ENCODE assay signal across 24 mouse cellular contexts in the genomic region with DNA sequence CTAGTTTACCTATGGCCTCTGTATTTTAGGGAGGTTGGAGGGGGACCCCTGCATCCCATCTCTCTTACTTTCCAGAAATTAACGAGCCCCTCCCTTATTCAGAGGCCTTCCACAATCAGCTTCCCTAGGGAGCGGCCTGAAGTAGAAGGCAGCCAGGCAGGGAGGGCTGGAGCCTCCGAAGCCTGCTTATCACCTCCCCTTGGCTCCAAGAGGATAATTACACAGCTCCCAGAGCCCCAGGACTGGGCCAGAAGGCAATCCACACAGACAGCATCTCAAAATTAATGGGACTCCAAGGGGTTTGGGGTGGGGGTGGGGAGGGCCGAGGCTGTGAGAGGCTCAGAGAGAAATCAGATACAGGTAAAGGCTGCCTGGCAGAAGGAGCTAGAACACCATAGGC. TPM values are rescaled to one million over a fixed set of nuclear protein-coding genes. Genes with fewer than 3 reads are reported as not detected.
DNase-seq lines count a peak whose midpoint lies in the region; ATAC-seq and TF ChIP-seq lines count a peak whose summit lies in the region.
"Had no signal": no experiment of that assay in that cellular context is flagged by ENCODE, and none has a peak within 500 bp of the region (broad histone marks: within the 10 kb centered on the region; RNA-seq: fewer than 3 reads in every experiment).

No protein-coding gene starts in this region.

- H3K4me1 ChIP-seq in heart, embryonic 11.5 days (ENCODE audit: control insufficient read depth, insufficient read depth, low read length), result peaks cover 13% of the 10 kb centered on the region
- H3K4me1 ChIP-seq in ES-Bruce4 (ENCODE audit: control insufficient read depth, insufficient read depth, low read length), result peaks cover 16% of the 10 kb centered on the region
- H3K4me1 ChIP-seq in limb, embryonic 10.5 days, result peaks cover 30% of the 10 kb centered on the region
- peaks cover 11% of the 10 kb centered on the region; the same call in 1 of the 2 replicates for H3K4me1 ChIP-seq in midbrain, embryonic 16.5 days (ENCODE audit: control insufficient read depth, insufficient read depth, low read length)

- TF ChIP-seq POLR2A in ES-Bruce4 (IDR thresholded peaks at IDR 0.05; ENCODE audit: insufficient read depth, low read length), result no peak

- H3K4me3 ChIP-seq in heart, embryonic 11.5 days (ENCODE audit: low read depth, low read length), result no peak overlapping the region
- no peak overlapping the region for H3K4me3 ChIP-seq in ES-Bruce4 (ENCODE audit: low read depth, low read length)
- H3K4me3 ChIP-seq in limb, embryonic 10.5 days, result no peak overlapping the region
- H3K4me3 ChIP-seq in midbrain, embryonic 16.5 days (ENCODE audit: low read depth, low read length), result no peak overlapping the region
- H3K4me3 ChIP-seq: embryonic facial prominence, embryonic 13.5 days; forebrain, embryonic 13.5 days; layer of hippocampus, adult 2 months; myocyte had no signal

- H3K4me2 ChIP-seq in heart, embryonic 11.5 days, result no peak overlapping the region
- no peak overlapping the region for H3K4me2 ChIP-seq in midbrain, embryonic 16.5 days (ENCODE audit: low read length)
- H3K4me2 ChIP-seq: embryonic facial prominence, embryonic 13.5 days; forebrain, embryonic 13.5 days; lung, embryonic 14.5 days had no signal

- H3K27ac ChIP-seq in heart, embryonic 11.5 days (ENCODE audit: low read depth, low read length), result no peak overlapping the region
- H3K27ac ChIP-seq in ES-Bruce4 (ENCODE audit: insufficient read depth, low read length), result peak overlapping the region; percentile 82
- peak overlapping the region; percentile 39; the same call in 1 of the 2 replicates for H3K27ac ChIP-seq in limb, embryonic 10.5 days
- H3K27ac ChIP-seq in midbrain, embryonic 16.5 days (ENCODE audit: low read length), result no peak overlapping the region
- H3K27ac ChIP-seq: embryonic facial prominence, embryonic 13.5 days; forebrain, embryonic 13.5 days; layer of hippocampus, adult 2 months; macrophage had no signal

- no peaks in the 10 kb centered on the region for H3K36me3 ChIP-seq in heart, embryonic 11.5 days (ENCODE audit: control insufficient read depth, insufficient read depth, low read length)
- no peaks in the 10 kb centered on the region for H3K36me3 ChIP-seq in ES-Bruce4 (ENCODE audit: control insufficient read depth, insufficient read depth, low read length, poor library complexity, severe bottlenecking)
- no peaks in the 10 kb centered on the region for H3K36me3 ChIP-seq in limb, embryonic 10.5 days
- H3K36me3 ChIP-seq in midbrain, embryonic 16.5 days (ENCODE audit: control insufficient read depth, insufficient read depth, low read length), result no peaks in the 10 kb centered on the region
- H3K36me3 ChIP-seq: embryonic facial prominence, embryonic 13.5 days had no signal

- intact Hi-C loops in heart, postnatal 36 days (cut with DNase I), result loop anchor here (10.0 kb wide), 1 partner anchor 1179 kb away; no protein-coding TSS in a partner anchor

- H3K9ac ChIP-seq in heart, embryonic 11.5 days (ENCODE audit: low read depth, low read length), result no peak overlapping the region
- peak overlapping the region; percentile 52; the same call in 1 of the 2 replicates for H3K9ac ChIP-seq in ES-Bruce4 (ENCODE audit: low read depth, poor library complexity, severe bottlenecking)
- H3K9ac ChIP-seq in midbrain, embryonic 16.5 days (ENCODE audit: low read depth, low read length), result peak overlapping the region; percentile 3; the same call in 1 of the 2 replicates
- H3K9ac ChIP-seq: embryonic facial prominence, embryonic 13.5 days; forebrain, embryonic 13.5 days; lung, embryonic 14.5 days had no signal

- TF ChIP-seq CTCF in ES-Bruce4 (IDR thresholded peaks at IDR 0.05; ENCODE audit: low read depth, low read length), result no peak

- H3K27me3 ChIP-seq in heart, embryonic 11.5 days (ENCODE audit: control insufficient read depth, insufficient read depth, low read length), result no peaks in the 10 kb centered on the region; the same call in 1 of the 2 replicates
- no peaks in the 10 kb centered on the region for H3K27me3 ChIP-seq in ES-Bruce4 (ENCODE audit: control insufficient read depth, insufficient read depth, low read length, poor library complexity, severe bottlenecking)
- H3K27me3 ChIP-seq in limb, embryonic 10.5 days (ENCODE audit: low read depth, poor library complexity, severe bottlenecking), result peaks cover 13% of the 10 kb centered on the region; the same call in 1 of the 2 replicates
- no peaks in the 10 kb centered on the region for H3K27me3 ChIP-seq in midbrain, embryonic 16.5 days (ENCODE audit: control insufficient read depth, insufficient read depth, low read depth, low read length)
- H3K27me3 ChIP-seq: Patski had no signal

- TF ChIP-seq EP300 in ES-Bruce4 (IDR thresholded peaks at IDR 0.05; ENCODE audit: insufficient read depth, low read depth, low read length), result no peak

- DNase-seq in heart, postnatal 36 days, result no peak
- DNase-seq in limb, embryonic 10.5 days (ENCODE audit: low spot score), result no peak
- no peak for DNase-seq in adrenal gland, adult 8-10 months
- no peak for DNase-seq in adrenal gland, postnatal 36 days
- DNase-seq in kidney, adult 9 months, result no peak
- DNase-seq: cerebellum, adult 11 months; gastrocnemius, postnatal 36 days; kidney, adult 8-10 months; lung, embryonic 14.5 days; retina, postnatal 1 day; thymus, adult 2 months had no signal

- WGBS in heart, embryonic 11.5 days (ENCODE audit: insufficient replicate concordance), result 15% methylated on average over 4 of the region's 4 CpGs
- 8% methylated on average over 4 of the region's 4 CpGs for WGBS in limb, embryonic 10.5 days
- WGBS in midbrain, embryonic 16.5 days, result 12% methylated on average over 4 of the region's 4 CpGs

- 0 out of 2 replicates have a peak, but pooled peaks have one; percentile 5 for ATAC-seq in heart, embryonic 11.5 days (replicated peaks; ENCODE audit: insufficient number of reproducible peaks, low FRiP score, low TSS enrichment)
- no peak for ATAC-seq in midbrain, embryonic 16.5 days
- ATAC-seq: forebrain, embryonic 13.5 days; Patski had no signal

- H3K9me3 ChIP-seq in heart, embryonic 11.5 days (replicated peaks; ENCODE audit: control insufficient read depth, low read length), result no peaks in the 10 kb centered on the region
- H3K9me3 ChIP-seq in ES-Bruce4 (replicated peaks; ENCODE audit: control insufficient read depth, insufficient read depth, low read length, poor library complexity, severe bottlenecking), result no peaks in the 10 kb centered on the region
- no peaks in the 10 kb centered on the region for H3K9me3 ChIP-seq in limb, embryonic 10.5 days (replicated peaks)
- no peaks in the 10 kb centered on the region for H3K9me3 ChIP-seq in midbrain, embryonic 16.5 days (replicated peaks; ENCODE audit: control insufficient read depth, low read length, poor library complexity, severe bottlenecking)
- H3K9me3 ChIP-seq: embryonic facial prominence, embryonic 13.5 days; forebrain, embryonic 13.5 days had no signal

RNA-seq across cellular contexts. Expression of gene Gjb5, which starts 7.9 kb away (rescaled TPM):
- 0.45 and 0.70 TPM in 2 replicates for polyA plus RNA-seq in heart, embryonic 11.5 days (2014; fragmentation: Nextera tagmentation; extraction: Ambion mirVana)
- total RNA-seq in heart, postnatal 36 days (2021), result under 1 TPM; 0.24 to 0.61 TPM
- 15.9 and 16.5 TPM in 2 replicates for polyA plus RNA-seq in ES-Bruce4 (2011; ENCODE audit: insufficient read depth, insufficient read length, low read depth, missing spikeins)
- 1.6 and 1.7 TPM in 2 replicates for polyA plus RNA-seq in limb, embryonic 10.5 days (2016; fragmentation: Nextera tagmentation; extraction: Ambion mirVana)
- 0.18 TPM in 1 of 2 replicates, not detected in the other for polyA plus RNA-seq in midbrain, embryonic 16.5 days (2015; fragmentation: Nextera tagmentation; extraction: Ambion mirVana)
- under 1 TPM in 3 of 4 experiments, not detected in 1; 0.18 to 0.38 (median 0.21) TPM for total RNA-seq in adrenal gland, adult 8-10 months (2022)
- under 1 TPM; 0.36 to 0.40 TPM for total RNA-seq in adrenal gland, postnatal 36 days (2021)
- total RNA-seq: layer of hippocampus, adult 2 months; left cerebral cortex, adult 8-10 months; liver, adult 2 months had no signal
- polyA plus RNA-seq: forebrain, embryonic 13.5 days; liver, adult 2 months; macrophage had no signal

RNA-seq across cellular contexts. Expression of gene Gjb4, which starts 12.0 kb away (rescaled TPM):
- not detected in 2 replicates for polyA plus RNA-seq in heart, embryonic 11.5 days (2014; fragmentation: Nextera tagmentation; extraction: Ambion mirVana)
- total RNA-seq in heart, postnatal 36 days (2021), result not detected
- polyA plus RNA-seq in ES-Bruce4 (2011; ENCODE audit: insufficient read depth, insufficient read length, low read depth, missing spikeins), result 2.1 and 2.6 TPM in 2 replicates
- not detected in 2 replicates for polyA plus RNA-seq in limb, embryonic 10.5 days (2016; fragmentation: Nextera tagmentation; extraction: Ambion mirVana)
- polyA plus RNA-seq in midbrain, embryonic 16.5 days (2015; fragmentation: Nextera tagmentation; extraction: Ambion mirVana), result 0.13 and 0.14 TPM in 2 replicates
- total RNA-seq in adrenal gland, adult 8-10 months (2022), result not detected
- total RNA-seq in adrenal gland, postnatal 36 days (2021), result not detected
- total RNA-seq: CH12.LX; gastrocnemius, postnatal 36 days; layer of hippocampus, adult 2 months; left cerebral cortex, adult 8-10 months; liver, adult 2 months had no signal
- polyA plus RNA-seq: forebrain, embryonic 13.5 days; heart, embryonic 14.5 days; liver, adult 2 months; lung, embryonic 14.5 days; macrophage had no signal

RNA-seq across cellular contexts. Expression of gene Gjb3, which starts 35.2 kb away (rescaled TPM):
- 0.16 and 0.41 TPM in 2 replicates for polyA plus RNA-seq in heart, embryonic 11.5 days (2014; fragmentation: Nextera tagmentation; extraction: Ambion mirVana)
- total RNA-seq in heart, postnatal 36 days (2021), result under 1 TPM in 1 of 2 experiments, not detected in 1; 0.25 TPM
- 57.2 and 66.7 TPM in 2 replicates for polyA plus RNA-seq in ES-Bruce4 (2011; ENCODE audit: insufficient read depth, insufficient read length, low read depth, missing spikeins)
- 7.8 and 11.4 TPM in 2 replicates for polyA plus RNA-seq in limb, embryonic 10.5 days (2016; fragmentation: Nextera tagmentation; extraction: Ambion mirVana)
- polyA plus RNA-seq in midbrain, embryonic 16.5 days (2015; fragmentation: Nextera tagmentation; extraction: Ambion mirVana), result 0.11 and 0.55 TPM in 2 replicates
- total RNA-seq in adrenal gland, adult 8-10 months (2022), result not detected
- not detected for total RNA-seq in adrenal gland, postnatal 36 days (2021)
- total RNA-seq: CH12.LX; gastrocnemius, postnatal 36 days; left cerebral cortex, adult 8-10 months; liver, adult 2 months had no signal
- polyA plus RNA-seq: forebrain, embryonic 13.5 days; liver, adult 2 months; macrophage had no signal

RNA-seq across cellular contexts. Expression of gene Gja4, which starts 52.0 kb away (rescaled TPM):
- 40.6 and 41.5 TPM in 2 replicates for polyA plus RNA-seq in heart, embryonic 11.5 days (2014; fragmentation: Nextera tagmentation; extraction: Ambion mirVana)
- 10 to 100 TPM; 12.8 to 13.0 TPM for total RNA-seq in heart, postnatal 36 days (2021)
- 1.4 TPM in 2 replicates for polyA plus RNA-seq in ES-Bruce4 (2011; ENCODE audit: insufficient read depth, insufficient read length, low read depth, missing spikeins)
- polyA plus RNA-seq in limb, embryonic 10.5 days (2016; fragmentation: Nextera tagmentation; extraction: Ambion mirVana), result 14.6 and 18.5 TPM in 2 replicates
- polyA plus RNA-seq in midbrain, embryonic 16.5 days (2015; fragmentation: Nextera tagmentation; extraction: Ambion mirVana), result 18.1 and 20.8 TPM in 2 replicates
- total RNA-seq in adrenal gland, adult 8-10 months (2022), result 1 to 10 TPM; 3.1 to 7.0 (median 4.5) TPM
- total RNA-seq in adrenal gland, postnatal 36 days (2021), result 1 to 10 TPM; 4.5 to 4.7 TPM
- total RNA-seq: CH12.LX had no signal
- polyA plus RNA-seq: macrophage had no signal

Comparison
In these comparisons a context has a peak if more than half of its experiments do, and no peak if none do; other contexts are left out.
1. H3K27ac ChIP-seq: peak in ES-Bruce4 (single experiment) and limb, embryonic 10.5 days (single experiment); none in heart, embryonic 11.5 days (single experiment) and midbrain, embryonic 16.5 days (single experiment).